Mouse (Mus musculus): ENCODE measurements around the gene Grk5. TPM values are rescaled to one million over a fixed set of nuclear protein-coding genes. Genes with fewer than 3 reads are reported as not detected.
A peak's percentile ranks its signal among the peaks of the same experiment; 100 is the strongest.
"Not testable (repeated sequence)": the region's sequence is repeated elsewhere in the genome, so short reads cannot be mapped to it uniquely, and the experiment has no call there.

Gene Grk5
- 1 to 10 TPM; 6.8 to 9.7 TPM for total RNA-seq (2021)
- long read RNA-seq, experiment 1, full-length matches to known transcripts, result 6 of 7 reads
- long read RNA-seq, experiment 1, partial matches to known transcripts, result 0 of 7 reads
- long read RNA-seq, experiment 1, other reads (novel, unspliced or antisense), result 1 of 7 reads
- long read RNA-seq, experiment 2, partial matches to known transcripts, result 0 of 1 reads
- long read RNA-seq, experiment 2, other reads (novel, unspliced or antisense), result 1 of 1 reads

DNA sequence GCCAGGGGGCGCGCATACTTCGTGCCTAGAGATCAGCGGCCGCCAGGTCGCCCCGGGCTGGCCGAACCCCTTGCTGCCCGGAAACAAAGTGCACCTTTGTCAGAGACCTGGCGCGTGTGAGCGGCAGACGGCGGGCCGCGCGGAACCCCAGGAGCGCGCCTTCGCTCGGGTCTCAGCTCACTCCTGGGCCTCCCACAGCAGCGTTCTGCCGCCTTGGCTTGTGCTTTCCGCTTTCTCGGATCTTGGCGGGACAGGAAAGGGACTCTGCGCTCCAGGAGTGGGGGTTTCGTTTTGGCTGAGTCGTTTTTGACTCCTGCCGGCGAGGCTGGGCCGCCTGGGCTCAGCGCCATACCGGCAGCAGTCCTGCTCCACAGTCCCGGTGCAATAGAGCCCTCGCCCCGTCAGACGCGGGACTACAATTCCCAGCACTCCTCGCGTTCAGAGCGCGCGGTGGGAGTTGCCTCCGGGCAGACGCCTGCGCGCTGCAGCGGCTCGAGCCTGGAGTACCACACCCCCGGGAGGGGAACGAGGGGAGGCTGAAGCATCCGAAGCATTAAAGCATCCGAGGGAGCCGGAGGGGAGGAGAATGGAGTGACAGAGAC lies at the start of gene Grk5:
Gene Grk5, plus strand, starts transcription at position 36 of the 602 bp plus-strand sequence.
- peak; percentile 98 for DNase-seq

GRCm38 (mm10) chr19:60843324-60843723 lies 46.2 kb upstream of the Grk5 start:
- no peak for DNase-seq

DNA sequence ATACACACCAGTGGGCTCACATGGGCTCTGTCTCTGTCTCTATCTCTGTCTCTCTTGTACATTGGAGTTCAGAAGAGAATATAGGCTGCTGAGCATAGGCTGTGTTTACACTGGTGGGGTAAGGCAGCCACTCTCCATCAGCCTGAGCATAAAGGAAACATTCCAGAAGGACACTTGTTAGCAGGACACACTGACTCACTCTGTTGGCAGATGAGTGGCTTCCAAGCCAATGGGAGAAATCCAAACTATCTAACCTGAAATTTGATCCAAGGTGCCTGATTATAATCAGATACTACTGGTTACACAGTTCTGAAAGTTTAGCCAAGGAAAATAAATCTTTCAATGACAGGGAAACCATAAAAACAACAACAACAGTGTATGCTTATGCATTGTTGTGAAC lies 43.8 kb upstream of the Grk5 start:
- no peak for DNase-seq

DNA sequence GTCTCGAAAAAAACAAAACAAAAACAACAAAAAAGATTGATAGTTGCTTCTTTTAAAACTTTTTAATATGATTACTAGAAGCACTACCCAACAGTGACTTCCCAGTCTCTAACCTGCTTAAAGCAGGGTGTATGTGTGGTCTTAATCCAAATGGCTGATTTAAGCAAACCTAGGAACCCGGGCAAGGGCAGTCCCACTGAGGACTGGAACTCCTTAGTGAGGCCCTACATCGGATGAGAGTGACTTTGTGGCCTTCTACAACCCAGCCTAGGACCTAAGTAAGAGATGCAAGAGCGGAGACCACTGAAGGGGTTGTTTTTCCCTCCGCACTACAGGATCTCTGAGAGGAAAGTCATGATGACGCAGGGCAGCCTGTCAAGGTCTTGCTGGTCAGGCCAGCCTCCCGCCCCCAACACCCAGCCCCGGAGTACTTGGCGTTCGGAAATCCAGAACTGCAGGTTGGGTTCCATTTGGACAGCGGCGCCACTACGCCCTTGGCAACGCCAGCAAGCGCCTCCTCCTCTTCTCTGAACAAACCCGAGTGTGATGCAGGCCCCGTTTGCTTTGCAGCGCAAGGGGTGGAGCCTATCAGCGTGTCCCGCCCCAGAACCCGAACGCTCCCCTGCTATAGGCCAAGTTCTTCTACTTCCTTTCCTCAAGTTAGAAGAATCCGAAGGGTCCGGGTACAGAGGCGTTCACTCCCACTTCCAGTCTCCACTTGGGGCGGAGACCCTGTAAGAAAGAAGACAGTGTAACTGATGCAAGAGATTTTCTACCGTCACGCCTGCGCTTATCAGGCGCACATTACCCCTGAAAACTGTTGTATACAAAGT lies 28.5 kb upstream of the Grk5 start, which contains the start of gene Sfxn4:
Gene Sfxn4, minus strand, starts transcription at position 612 of the 833 bp plus-strand sequence.
- peak; percentile 82 for DNase-seq

DNA sequence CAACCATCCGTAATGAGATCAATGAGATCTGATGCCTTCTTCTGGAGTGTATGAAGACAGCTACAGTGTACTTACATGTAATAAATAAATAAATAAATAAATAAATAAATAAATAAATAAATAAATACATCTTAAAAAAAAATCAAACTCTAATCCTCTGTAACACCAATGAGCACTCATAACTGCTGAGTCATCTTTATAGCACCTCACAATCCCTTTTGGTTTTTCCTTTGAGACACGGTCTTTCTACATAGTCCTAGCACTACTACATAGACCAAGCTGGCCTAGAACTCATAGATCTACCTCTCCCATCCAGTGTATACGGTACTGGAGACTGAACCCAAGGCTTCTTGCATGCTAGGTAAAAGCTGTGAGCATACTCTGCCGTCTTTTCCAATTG lies 23.4 kb upstream of the Grk5 start:
- DNase-seq, result not testable (repeated sequence)

DNA sequence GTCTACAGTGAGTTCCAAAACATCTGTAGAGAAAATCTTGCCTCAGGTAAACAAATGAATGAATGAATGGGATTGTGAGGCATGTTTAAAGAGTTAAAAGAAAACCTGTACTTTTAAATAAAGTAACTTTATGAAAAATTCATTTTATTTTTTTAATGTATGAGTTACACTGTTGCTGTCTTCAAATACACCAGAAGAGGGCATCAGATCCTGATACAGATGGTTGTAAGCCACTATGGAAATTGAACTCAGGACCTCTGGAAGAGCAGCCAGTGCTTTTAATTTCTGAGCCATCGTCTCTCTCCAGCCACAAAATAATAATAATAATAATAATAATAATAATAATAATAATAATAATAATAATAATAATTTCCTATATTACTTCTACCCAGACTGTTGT lies 19.1 kb upstream of the Grk5 start:
- DNase-seq, result no peak

DNA sequence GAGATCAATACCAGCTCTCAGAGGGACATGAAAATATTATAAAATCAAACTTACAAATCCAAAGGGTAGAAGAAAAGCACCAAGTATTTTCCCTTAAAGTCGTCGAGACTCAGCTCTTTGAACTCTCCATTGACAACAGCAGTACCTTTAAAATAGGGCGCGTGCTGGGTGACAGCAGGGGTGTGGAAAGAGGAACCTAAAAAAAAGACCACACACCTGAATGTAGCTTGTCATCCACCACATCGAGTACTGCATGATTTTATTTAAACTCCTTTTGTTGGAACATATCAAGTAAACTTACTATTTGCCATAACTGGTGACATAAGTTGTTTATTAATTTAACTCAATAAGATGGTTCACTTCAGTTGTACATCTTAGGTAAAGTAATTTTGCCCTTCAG lies 18.2 kb upstream of the Grk5 start:
- DNase-seq, result no peak

- no peak for DNase-seq
Observed at GRCm38 (mm10) chr19:60872272-60872671, 17.3 kb upstream of the Grk5 start.

GRCm38 (mm10) chr19:60873501-60873900 lies 16.0 kb upstream of the Grk5 start:
- DNase-seq, result peak; percentile 7

GRCm38 (mm10) chr19:60874064-60874694 lies 15.4 kb upstream of the Grk5 start, which contains the start of gene Prdx3:
Prdx3 (minus strand) TSS chr19:60874556.
- peak; percentile 94 for DNase-seq

GRCm38 (mm10) chr19:60883129-60883528 lies 6.4 kb upstream of the Grk5 start:
- no peak for DNase-seq

DNA sequence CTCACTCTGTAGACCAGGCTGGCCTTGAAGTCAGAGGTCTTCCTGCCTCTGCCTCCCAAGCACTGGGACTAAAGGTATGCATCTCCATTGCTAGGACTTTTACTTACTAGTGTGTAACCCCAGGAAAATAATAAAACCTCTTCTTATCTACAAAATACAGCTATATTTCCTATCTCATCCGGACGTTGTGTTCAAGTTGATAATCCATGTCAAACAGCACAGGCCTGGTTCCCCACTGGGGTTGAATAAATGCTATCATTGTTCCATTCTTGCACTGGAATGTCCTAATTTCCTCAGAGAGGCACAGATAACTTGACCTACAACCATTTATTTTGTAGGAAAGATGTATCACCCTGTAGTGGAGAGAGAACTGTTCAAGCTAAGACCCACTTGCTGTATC lies 1.9 kb upstream of the Grk5 start:
- DNase-seq, result no peak

- peak; percentile 45 for DNase-seq
Observed at GRCm38 (mm10) chr19:60889101-60889713, 342 bp upstream of the Grk5 start.

DNA sequence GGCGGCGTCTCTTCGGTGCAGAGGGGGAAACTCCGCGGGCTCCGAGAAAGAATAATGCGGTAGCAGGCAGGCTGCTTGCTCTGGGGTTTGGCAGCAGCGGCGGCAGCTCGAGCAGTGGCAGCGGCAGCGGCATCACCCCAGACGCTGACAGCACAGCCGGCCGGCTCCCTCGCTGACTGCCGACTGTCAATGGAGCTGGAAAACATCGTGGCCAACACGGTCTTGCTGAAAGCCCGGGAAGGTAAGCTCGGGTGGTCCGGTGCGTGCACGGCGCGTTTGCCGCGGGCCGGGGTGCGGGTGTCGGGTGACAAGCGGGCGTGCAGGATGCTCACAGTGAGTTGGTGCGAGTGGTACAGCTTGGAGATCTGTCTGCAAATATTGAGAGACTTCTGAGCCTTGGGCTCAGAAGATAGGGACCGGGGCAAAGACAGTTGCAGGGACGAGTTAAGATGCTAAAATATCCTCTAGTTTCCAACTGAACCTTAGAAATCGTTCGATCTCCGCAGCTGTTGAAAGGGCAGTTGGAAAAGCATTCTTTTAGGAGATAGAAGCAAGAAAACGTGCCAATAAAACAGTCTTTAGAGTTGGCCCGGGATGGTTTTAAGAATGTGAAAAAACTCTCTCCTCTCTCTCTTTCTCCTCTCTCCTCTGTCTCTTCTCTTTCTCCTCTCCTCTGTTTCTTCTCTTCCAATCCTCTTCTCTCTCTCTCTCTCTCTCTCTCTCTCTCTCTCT lies 1.0 kb downstream of the Grk5 start:
- peak; percentile 42 for DNase-seq

DNA sequence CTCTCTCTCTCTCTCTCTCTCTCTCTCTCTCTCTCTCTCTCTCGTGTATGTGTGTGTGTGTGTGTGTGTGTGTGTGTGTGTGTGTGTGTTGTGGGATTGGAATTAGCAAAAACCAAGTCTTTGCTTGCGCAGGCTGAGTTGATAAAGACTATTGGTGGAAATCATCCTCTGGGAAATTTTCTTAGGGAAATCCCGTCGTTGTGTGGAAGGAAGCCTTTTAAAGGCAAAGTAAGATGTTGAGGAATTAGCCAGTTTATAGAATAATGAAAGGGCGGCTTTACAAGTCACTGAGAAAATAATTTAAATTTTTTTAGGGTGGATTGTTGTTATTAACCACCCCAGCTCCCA lies 1.5 kb downstream of the Grk5 start:
- DNase-seq, result no peak

DNA sequence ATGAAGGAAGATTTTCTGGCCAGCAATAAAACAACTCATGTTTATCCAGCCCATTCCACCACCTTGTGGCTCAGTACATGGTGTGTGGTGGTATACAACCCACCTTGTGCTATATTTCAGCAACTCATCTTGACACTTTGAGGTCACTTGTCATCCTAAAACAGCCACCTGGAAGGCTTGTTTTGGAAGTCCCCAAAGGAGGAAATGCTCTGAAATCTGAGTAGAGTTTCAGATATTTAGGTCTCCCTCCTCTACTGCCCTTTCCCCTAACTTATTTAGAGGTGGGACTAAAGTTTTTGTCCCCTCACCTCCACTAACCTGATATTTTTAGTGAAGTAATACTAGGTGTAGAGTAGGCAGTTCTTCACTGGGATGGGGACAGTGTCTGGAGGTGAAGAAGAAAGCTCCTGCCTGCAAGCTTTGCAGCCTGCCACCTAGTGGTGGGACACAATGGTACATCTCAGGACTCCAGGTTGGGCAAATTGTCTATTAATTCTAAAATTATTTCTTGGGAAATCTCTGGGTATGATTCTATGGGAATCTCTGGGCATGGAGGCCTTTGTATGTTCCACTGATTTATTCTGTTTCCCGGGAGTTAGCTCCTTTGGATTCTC lies 2.5 kb downstream of the Grk5 start:
- peak; percentile 63 for DNase-seq

- no peak for DNase-seq
Observed at GRCm38 (mm10) chr19:60895251-60895880, 5.8 kb downstream of the Grk5 start.

- DNase-seq, result no peak
Observed at GRCm38 (mm10) chr19:60903139-60903538, 13.6 kb downstream of the Grk5 start.

DNA sequence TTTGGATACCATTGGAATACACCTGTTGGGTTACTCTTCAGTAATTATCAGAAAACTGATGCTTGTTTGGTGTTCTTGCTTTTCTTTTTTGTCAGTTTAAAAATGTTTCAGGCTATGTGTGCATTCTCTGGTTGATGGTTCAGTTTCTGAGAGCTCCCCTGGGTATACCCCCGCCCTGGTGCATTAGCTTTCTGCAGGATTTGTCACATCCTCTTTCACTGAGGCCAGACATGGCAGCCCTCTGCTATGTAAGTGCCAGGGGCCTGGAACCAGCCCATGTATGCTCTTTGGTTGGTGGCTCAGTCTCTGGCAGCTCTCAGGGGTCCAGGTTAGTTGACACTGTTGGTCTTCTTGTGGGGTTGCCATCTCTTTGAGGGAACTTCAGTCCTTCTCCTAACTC lies 14.4 kb downstream of the Grk5 start:
- no peak for DNase-seq

- no peak for DNase-seq
Observed at GRCm38 (mm10) chr19:60905477-60905876, 15.9 kb downstream of the Grk5 start.

DNA sequence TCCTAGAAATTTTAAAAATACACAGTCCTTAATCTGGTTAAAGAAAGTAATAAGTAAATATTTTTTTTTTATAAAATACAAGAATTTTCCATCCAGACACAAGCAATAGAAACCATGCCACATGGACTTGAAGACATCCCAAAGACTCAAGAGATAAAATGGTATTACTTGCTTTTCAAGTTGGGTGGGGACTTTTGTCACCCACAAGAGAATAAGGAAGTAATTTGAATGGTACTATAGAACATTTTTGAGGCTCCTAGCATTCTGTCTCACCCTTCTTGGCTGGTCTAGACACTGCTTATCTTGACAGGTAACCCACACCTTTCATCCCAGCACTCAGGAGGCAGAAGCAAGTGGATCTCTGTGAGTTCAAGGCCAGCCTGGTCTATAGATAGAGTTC lies 20.8 kb downstream of the Grk5 start:
- no peak for DNase-seq

Data from gastrocnemius, postnatal 10 days (tissue).